Mouse (Mus musculus): ENCODE data around the gene Ndufaf2. TPM values are rescaled to one million over a fixed set of nuclear protein-coding genes. Genes with fewer than 3 reads are reported as not detected.

Gene Ndufaf2
- polyA plus RNA-seq, 1 experiment from 2014 or later, result 59.3 TPM

DNA sequence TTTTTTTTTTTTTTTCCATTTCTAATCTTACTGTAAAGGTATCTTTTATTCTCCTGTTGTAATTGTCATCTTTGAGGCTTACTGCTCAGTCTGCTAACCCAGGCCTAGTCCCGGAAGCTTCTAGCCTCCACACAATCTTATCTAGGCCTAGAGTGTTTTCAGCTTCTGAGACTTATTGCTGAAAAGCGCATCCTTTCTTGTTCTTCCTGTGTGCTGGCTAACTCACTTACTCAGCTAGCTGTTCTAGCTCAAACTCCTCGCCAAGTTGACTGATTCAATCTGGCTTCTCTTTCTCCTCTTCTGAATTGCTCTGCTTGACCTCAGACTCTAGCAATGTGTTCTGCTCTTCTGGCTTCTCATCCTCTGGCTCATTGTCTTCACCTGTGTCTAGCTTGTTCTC is 112.8 kb downstream of the Ndufaf2 start:
- no peak overlapping the region for H3K9ac ChIP-seq
- ATAC-seq (ENCODE audit: insufficient number of reproducible peaks, low FRiP score, low TSS enrichment, low read depth), result no peak
- H3K4me2 ChIP-seq, result no peak overlapping the region
- 85% methylated on average over 3 of the region's 3 CpGs for WGBS
- peaks cover 10% of the 10 kb centered on the region for H3K36me3 ChIP-seq
- H3K27me3 ChIP-seq, result no peaks in the 10 kb centered on the region
- H3K27ac ChIP-seq, result no peak overlapping the region
- H3K4me1 ChIP-seq, result peaks cover 26% of the 10 kb centered on the region
- no peaks in the 10 kb centered on the region for H3K9me3 ChIP-seq
- no peak overlapping the region for H3K4me3 ChIP-seq

DNA sequence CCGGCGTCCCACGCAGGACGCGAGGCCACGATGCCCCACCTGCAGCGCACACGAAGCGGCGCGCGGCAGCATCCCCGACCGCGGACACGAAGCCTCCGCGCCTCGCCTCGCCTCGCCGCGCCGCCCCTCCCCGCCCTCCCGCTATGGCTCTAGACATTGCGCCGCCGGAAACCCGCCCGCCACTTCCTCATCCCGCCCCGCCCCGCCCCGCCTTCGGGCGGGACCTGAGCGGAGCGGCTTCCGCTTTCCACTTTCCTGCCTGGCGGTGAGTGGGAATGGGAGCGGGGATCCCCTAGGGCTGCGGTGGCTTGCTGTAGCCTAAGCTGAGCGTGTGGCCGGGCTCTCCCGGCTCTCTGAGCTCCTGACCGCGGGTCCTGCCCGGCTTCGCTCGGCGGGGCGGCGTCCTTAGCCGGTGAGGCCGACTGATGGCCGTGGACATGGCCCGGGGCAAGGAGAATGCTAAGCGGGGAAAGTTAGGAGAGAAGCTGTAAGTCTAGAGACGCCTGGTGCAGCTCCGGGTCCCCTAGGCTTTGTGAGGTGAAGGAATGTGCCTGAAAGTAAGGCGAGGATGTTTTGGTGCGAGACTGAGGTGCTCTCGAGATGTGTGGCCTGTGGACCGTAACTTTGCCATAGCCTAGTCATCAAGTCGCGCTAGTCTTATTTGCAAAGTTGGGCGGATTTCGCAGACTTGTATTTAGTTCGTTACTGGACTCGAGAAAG is 114.0 kb downstream of the Ndufaf2 start, which contains the start of gene Smim15:
Smim15 (plus strand) TSS at position 225 of the 720 bp plus-strand sequence.
- peak; percentile 95 for ATAC-seq (ENCODE audit: insufficient number of reproducible peaks, low FRiP score, low TSS enrichment, low read depth)
- H3K4me2 ChIP-seq, result peak within 1 kb of the TSS; percentile 60
- peak within 1 kb of the TSS; percentile 97 for H3K4me3 ChIP-seq
- H3K27ac ChIP-seq, result peak within 1 kb of the TSS; percentile 96
- H3K27me3 ChIP-seq, result no peaks in the 10 kb centered on the region
- H3K36me3 ChIP-seq, result peaks cover 10% of the 10 kb centered on the region
- H3K9ac ChIP-seq, result peak within 1 kb of the TSS; percentile 100
- under 1% methylated on average over 70 of the region's 71 CpGs for WGBS
- no peaks in the 10 kb centered on the region for H3K9me3 ChIP-seq
- H3K4me1 ChIP-seq, result peaks cover 26% of the 10 kb centered on the region

- 1% methylated on average over 23 of the region's 23 CpGs for WGBS
- ATAC-seq (ENCODE audit: insufficient number of reproducible peaks, low FRiP score, low TSS enrichment, low read depth), result peak; percentile 30
- Histone ChIP-seq H3K4me1 (peaks cover 26% of the 10 kb centered on the region), H3K36me3 (peaks cover 10% of the 10 kb centered on the region), H3K9ac (peak overlapping the region; percentile 78), H3K27ac (peak overlapping the region; percentile 96), H3K27me3 (no peaks in the 10 kb centered on the region), H3K9me3 (no peaks in the 10 kb centered on the region), H3K4me2 (peak overlapping the region; percentile 60), H3K4me3 (peak overlapping the region; percentile 97)
Observed at GRCm38 (mm10) chr13:108043431-108044221, 114.8 kb downstream of the Ndufaf2 start.

- H3K4me2 ChIP-seq, result no peak overlapping the region
- H3K9ac ChIP-seq, result no peak overlapping the region
- 0 out of 2 replicates have a peak, but pooled peaks cover 1% of the 10 kb centered on the region for H3K36me3 ChIP-seq
- ATAC-seq (ENCODE audit: insufficient number of reproducible peaks, low FRiP score, low TSS enrichment, low read depth), result no peak
- H3K4me1 ChIP-seq, result peaks cover 26% of the 10 kb centered on the region
- H3K27me3 ChIP-seq, result no peaks in the 10 kb centered on the region
- no peaks in the 10 kb centered on the region for H3K9me3 ChIP-seq
- H3K4me3 ChIP-seq, result no peak overlapping the region
- no peak overlapping the region for H3K27ac ChIP-seq
- 4% methylated on average over 7 of the region's 7 CpGs for WGBS
Observed at GRCm38 (mm10) chr13:108041358-108041757, 117.1 kb downstream of the Ndufaf2 start.

DNA sequence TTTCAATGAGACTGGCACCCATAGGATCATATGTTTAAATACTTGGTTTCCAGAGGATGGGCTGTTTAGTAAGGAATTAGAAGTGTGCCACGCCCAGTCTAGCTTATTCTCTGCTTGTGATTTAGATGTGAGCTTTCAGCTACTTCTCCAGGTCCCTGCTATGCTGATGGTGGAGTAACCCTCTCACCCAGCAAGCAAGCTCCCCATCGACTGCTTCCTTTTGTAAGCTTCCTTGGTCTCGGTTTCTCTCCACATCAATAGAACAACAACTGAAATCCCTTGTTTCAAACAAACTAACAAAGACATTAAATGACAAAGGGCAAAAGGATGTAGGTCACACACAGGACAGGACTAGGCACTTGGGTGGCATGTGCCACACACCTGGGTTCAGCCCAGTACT is 118.0 kb downstream of the Ndufaf2 start:
- Histone ChIP-seq H3K9ac (no peak overlapping the region), H3K9me3 (no peaks in the 10 kb centered on the region), H3K27ac (no peak overlapping the region), H3K4me1 (peaks cover 20% of the 10 kb centered on the region), H3K4me3 (no peak overlapping the region), H3K4me2 (no peak overlapping the region), H3K36me3 (no peaks in the 10 kb centered on the region), H3K27me3 (no peaks in the 10 kb centered on the region)
- 85% methylated on average over 3 of the region's 3 CpGs for WGBS
- no peak for ATAC-seq (ENCODE audit: insufficient number of reproducible peaks, low FRiP score, low TSS enrichment, low read depth)

GRCm38 (mm10) chr13:108039902-108040301 is 118.5 kb downstream of the Ndufaf2 start:
- Histone ChIP-seq H3K27ac (no peak overlapping the region), H3K9me3 (no peaks in the 10 kb centered on the region), H3K27me3 (no peaks in the 10 kb centered on the region), H3K4me1 (peaks cover 18% of the 10 kb centered on the region), H3K4me3 (no peak overlapping the region), H3K36me3 (no peaks in the 10 kb centered on the region), H3K9ac (no peak overlapping the region), H3K4me2 (no peak overlapping the region)
- 73% methylated on average over 9 of the region's 9 CpGs for WGBS
- no peak for ATAC-seq (ENCODE audit: insufficient number of reproducible peaks, low FRiP score, low TSS enrichment, low read depth)

DNA sequence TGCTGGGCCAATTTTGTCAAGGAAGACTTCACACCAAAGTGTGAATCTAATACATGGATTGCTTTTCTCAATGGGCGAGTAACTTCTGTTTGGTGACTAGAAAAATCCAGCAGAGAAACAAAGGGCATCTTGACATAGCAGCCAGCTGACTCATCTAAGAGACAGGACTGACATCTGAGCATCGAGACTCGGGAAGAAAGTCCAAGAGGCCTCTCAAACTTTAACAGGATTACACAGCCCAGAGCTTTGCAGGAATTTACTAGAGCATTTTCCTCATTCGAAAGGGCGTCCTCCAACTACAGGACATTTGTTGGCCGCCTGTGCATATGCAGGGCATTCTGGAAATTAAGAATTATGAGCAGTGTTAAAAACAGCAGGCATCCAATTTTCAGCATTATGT is 119.0 kb downstream of the Ndufaf2 start:
- H3K9ac ChIP-seq, result no peak overlapping the region
- ATAC-seq (ENCODE audit: insufficient number of reproducible peaks, low FRiP score, low TSS enrichment, low read depth), result no peak
- no peak overlapping the region for H3K4me3 ChIP-seq
- no peaks in the 10 kb centered on the region for H3K9me3 ChIP-seq
- no peak overlapping the region for H3K4me2 ChIP-seq
- H3K27ac ChIP-seq, result no peak overlapping the region
- H3K4me1 ChIP-seq, result peaks cover 18% of the 10 kb centered on the region
- H3K27me3 ChIP-seq, result no peaks in the 10 kb centered on the region
- H3K36me3 ChIP-seq, result no peaks in the 10 kb centered on the region
- whole genome bisulfite sequencing, result 59% methylated on average over 6 of the region's 6 CpGs

DNA sequence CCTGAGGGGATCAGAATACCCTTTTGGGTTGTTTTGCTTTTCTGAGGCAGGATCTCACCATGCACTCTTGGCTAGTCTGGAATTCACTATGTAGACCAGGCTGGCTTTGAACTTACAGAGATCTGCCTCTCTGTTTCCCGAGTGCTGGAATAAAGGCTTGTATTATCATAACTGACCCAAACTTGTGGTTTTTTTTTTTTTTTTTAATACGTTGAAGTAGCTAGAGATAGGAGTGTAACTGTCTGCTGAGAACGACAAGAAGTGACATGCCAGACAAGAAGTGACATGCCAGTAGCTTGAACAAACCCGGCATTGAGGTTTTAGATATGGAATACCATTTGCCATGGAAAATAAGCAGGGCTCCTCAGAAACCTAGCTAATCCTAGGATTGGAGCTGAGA is 125.6 kb downstream of the Ndufaf2 start:
- no peak overlapping the region for H3K9ac ChIP-seq
- no peaks in the 10 kb centered on the region for H3K4me1 ChIP-seq
- no peak for ATAC-seq (ENCODE audit: insufficient number of reproducible peaks, low FRiP score, low TSS enrichment, low read depth)
- H3K9me3 ChIP-seq, result no peaks in the 10 kb centered on the region
- WGBS, result 87% methylated on average over 4 of the region's 4 CpGs
- no peak overlapping the region for H3K4me2 ChIP-seq
- H3K4me3 ChIP-seq, result no peak overlapping the region
- no peaks in the 10 kb centered on the region for H3K27me3 ChIP-seq
- no peaks in the 10 kb centered on the region for H3K36me3 ChIP-seq
- H3K27ac ChIP-seq, result no peak overlapping the region

DNA sequence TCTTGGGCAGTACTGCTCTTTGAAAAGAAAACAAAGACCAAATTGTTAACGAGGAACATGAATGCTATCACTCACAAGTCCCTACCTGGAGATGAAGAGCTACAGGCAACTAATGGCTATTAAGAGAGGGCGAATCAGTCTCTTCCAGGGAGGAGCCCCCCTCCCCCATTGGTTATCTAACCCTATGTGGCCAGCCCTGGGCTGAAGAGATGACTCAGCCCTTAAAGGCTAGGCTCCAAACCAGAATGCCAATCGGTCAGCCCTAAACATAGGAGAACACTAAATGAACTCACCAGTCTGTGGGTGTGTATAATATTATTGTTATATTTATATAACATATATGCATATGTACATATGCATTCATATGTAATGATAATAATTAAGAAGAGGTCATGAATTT is 132.6 kb downstream of the Ndufaf2 start:
- H3K9ac ChIP-seq, result no peak overlapping the region
- no peaks in the 10 kb centered on the region for H3K4me1 ChIP-seq
- H3K4me3 ChIP-seq, result no peak overlapping the region
- H3K9me3 ChIP-seq, result no peaks in the 10 kb centered on the region
- no peaks in the 10 kb centered on the region for H3K27me3 ChIP-seq
- no peak overlapping the region for H3K4me2 ChIP-seq
- no peaks in the 10 kb centered on the region for H3K36me3 ChIP-seq
- ATAC-seq (ENCODE audit: insufficient number of reproducible peaks, low FRiP score, low TSS enrichment, low read depth), result no peak
- no peak overlapping the region for H3K27ac ChIP-seq
- WGBS, result 78% methylated on average over 3 of the region's 3 CpGs

DNA sequence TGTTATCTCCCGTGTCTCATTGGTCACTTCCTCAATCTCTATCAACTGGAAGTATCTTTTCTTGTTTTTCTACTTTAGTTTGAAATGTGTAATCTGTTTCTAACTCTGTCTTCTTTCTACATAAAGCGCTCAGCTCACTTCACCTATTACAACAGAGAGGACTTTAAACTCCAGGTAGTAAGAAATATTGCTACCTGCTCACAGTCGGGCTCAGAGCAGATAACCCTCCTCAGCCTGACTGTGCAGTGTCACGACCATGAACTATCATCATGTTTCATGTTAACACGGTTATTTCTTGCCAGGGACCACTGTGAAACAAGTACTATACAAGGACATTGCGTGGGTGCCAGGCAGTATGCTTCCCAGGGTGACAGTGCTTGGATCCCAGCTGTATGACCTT is 141.1 kb downstream of the Ndufaf2 start:
- Histone ChIP-seq H3K27me3 (no peaks in the 10 kb centered on the region), H3K9me3 (no peaks in the 10 kb centered on the region), H3K36me3 (no peaks in the 10 kb centered on the region), H3K27ac (no peak overlapping the region), H3K4me1 (no peaks in the 10 kb centered on the region), H3K9ac (no peak overlapping the region), H3K4me3 (no peak overlapping the region), H3K4me2 (no peak overlapping the region)
- ATAC-seq (ENCODE audit: insufficient number of reproducible peaks, low FRiP score, low TSS enrichment, low read depth), result no peak
- 84% methylated on average over 6 of the region's 6 CpGs for WGBS

GRCm38 (mm10) chr13:108015166-108015565 is 143.3 kb downstream of the Ndufaf2 start:
- H3K27me3 ChIP-seq, result no peaks in the 10 kb centered on the region
- H3K27ac ChIP-seq, result no peak overlapping the region
- H3K4me1 ChIP-seq, result no peaks in the 10 kb centered on the region
- no peak overlapping the region for H3K4me3 ChIP-seq
- H3K9me3 ChIP-seq, result no peaks in the 10 kb centered on the region
- ATAC-seq (ENCODE audit: insufficient number of reproducible peaks, low FRiP score, low TSS enrichment, low read depth), result no peak
- no peak overlapping the region for H3K9ac ChIP-seq
- WGBS, result 68% methylated on average over 6 of the region's 6 CpGs
- no peak overlapping the region for H3K4me2 ChIP-seq
- H3K36me3 ChIP-seq, result no peaks in the 10 kb centered on the region

GRCm38 (mm10) chr13:108013839-108014238 is 144.6 kb downstream of the Ndufaf2 start:
- no peak for ATAC-seq (ENCODE audit: insufficient number of reproducible peaks, low FRiP score, low TSS enrichment, low read depth)
- H3K4me1 ChIP-seq, result no peaks in the 10 kb centered on the region
- no peak overlapping the region for H3K27ac ChIP-seq
- H3K4me2 ChIP-seq, result no peak overlapping the region
- no peaks in the 10 kb centered on the region for H3K36me3 ChIP-seq
- 73% methylated on average over 6 of the region's 6 CpGs for WGBS
- H3K9me3 ChIP-seq, result no peaks in the 10 kb centered on the region
- H3K27me3 ChIP-seq, result no peaks in the 10 kb centered on the region
- no peak overlapping the region for H3K9ac ChIP-seq
- no peak overlapping the region for H3K4me3 ChIP-seq

Measured in limb, embryonic 15.5 days (tissue).